Mouse (Mus musculus): ENCODE measurements at regions not wholly inside any gene's neighbourhood (a gene's known extent, or its start where the extent isn't known, plus 50 kb on each side); places are given as distances from the start of the nearest gene placed in this dataset.
A peak's percentile ranks its signal among the peaks of the same experiment; 100 is the strongest.
"Not testable (repeated sequence)": the region's sequence is repeated elsewhere in the genome, so short reads cannot be mapped to it uniquely, and the experiment has no call there.

DNA sequence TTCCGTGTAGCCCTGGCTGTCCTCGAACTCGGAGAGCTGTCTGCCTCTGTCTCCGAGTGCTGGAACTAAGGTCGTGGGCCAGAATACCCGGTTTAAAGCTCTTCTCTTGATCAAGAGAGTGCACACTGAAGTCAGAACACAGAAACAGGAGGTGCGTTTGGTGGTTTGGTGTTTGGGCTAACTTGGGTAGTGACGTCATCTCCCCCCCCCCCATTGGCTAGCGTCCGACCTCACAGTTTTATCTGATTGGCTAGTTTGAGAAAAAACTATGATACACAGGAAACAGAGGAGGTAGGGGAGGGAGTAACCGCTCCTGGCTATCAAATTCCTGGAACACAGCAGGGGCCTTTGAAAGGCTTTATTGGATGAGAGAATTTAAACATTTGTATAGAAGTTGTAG, 60.2 kb upstream of the Pim1 start:
- no peak for DNase-seq (ENCODE audit: low spot score in 2 of 2)

DNA sequence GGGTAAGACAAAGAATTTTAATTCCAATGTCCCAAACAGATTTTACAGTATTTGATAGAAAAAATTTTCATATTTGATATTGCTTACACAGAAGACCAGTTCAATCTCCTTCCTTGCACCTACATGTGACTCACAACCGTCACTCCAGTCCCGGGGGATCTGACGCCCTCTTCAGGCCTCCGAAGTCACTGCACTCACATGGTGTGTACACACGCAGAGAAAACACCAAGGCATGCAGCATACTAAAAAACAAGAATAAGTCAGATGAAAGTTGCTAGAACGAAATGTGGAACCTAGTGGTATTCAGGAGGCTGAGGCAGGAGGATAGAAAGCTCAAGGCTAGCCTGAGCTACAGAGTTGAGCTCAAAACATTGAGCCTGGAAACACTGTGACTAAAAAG, 59.7 kb upstream of the Pim1 start:
- no peak for DNase-seq (ENCODE audit: low spot score in 2 of 2)

DNA sequence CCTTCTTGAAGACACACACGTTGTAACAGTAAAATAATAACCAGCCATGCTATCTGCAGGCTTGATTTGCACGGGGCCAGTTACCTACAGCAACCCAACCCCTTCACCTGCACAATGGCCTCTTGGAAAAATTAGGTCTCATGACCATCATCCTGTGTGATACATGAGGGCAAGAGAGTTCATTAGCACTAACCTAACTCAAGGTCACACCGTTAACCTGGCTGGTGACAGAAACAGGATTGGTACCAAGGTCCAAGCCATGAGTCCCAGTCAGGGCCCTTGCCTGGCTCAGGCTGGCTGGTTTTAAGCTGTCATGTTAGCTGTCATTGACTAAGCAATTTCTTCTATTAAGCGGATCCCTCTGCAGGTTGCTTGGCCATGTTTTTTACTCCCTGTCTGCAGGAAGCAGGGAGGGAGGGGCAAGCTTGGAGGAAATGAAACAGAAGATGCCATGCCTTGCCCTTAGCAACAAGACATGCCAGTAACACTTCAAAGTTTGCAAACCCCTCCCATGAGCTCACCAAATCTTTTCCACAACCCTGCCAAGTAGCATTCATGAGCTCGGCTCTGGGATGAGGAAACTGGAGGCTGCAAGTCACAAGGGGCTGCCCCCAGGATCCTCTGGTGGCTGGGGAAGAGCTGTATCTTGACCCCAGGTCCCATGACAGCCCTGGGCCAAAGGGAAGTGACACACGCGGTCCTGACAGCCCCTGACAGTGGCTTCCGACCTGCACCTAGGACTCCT, 58.8 kb upstream of the Pim1 start:
- DNase-seq (ENCODE audit: low spot score in 2 of 2): no peak

DNA sequence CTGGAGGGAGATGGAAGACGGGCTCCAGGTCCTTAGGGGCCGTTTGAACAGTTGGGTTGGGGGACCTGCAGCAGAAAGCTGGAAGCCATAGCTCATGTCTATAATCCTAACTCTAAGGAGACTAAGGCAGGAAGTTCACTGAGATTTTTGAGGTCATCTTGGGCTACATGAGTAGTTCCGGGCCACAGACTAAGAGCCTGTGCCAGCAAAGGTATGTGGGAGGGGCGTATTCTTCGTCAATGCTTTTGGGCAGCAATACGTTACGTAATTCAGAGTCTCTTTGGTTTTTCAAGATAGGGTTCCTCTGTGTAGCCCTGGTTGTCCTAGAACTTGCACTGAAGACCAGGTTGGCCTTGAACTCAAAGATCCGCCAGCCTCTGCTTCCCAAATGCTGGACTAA, 57.9 kb upstream of the Pim1 start:
- no peak for DNase-seq (ENCODE audit: low spot score in 2 of 2)

- DNase-seq (ENCODE audit: low spot score in 2 of 2): no peak
These were observed 57.2 kb upstream of the Pim1 start for GRCm38 (mm10) chr17:29433370-29433769.

DNA sequence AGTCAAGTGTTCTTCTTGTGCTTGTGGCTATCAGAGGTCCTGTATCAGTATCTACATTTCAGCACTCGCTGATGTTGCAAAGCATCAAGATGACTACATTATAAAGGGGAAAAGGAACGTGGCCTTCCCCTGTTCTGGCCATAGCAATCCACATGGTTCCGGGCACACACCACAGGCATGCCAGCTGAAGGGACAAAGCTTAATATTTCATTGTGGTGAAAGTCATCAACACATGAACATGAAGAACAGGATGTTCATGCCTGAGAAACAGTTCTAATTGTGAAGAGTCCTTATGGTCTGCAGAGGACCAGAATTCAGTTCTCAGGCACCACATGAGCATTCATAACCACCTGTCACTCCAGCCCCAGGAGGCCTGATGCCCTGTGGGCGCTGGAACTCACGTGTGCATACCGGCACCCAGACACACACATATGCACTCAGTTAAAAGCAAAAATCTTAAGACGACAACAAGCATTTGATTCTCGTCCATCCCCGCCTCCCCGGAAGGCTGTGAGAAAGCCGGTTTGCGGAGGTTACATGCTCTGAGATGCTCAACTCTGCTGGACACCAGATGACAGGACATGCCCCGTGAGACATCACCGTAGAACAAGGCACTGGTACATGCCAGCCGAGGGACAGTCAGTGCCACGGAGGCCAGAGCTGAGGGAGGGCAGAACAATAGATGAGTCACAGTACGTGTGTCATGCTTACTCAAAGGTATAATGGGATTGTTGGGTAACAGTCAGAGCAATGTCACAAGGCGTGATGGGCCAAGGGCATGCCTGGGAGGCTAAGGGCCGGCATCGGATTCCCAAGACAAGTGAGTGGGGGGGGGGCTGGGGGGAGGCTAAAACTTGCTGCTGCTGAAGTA, 56.2 kb upstream of the Pim1 start:
- DNase-seq (ENCODE audit: low spot score in 2 of 2): no peak

DNA sequence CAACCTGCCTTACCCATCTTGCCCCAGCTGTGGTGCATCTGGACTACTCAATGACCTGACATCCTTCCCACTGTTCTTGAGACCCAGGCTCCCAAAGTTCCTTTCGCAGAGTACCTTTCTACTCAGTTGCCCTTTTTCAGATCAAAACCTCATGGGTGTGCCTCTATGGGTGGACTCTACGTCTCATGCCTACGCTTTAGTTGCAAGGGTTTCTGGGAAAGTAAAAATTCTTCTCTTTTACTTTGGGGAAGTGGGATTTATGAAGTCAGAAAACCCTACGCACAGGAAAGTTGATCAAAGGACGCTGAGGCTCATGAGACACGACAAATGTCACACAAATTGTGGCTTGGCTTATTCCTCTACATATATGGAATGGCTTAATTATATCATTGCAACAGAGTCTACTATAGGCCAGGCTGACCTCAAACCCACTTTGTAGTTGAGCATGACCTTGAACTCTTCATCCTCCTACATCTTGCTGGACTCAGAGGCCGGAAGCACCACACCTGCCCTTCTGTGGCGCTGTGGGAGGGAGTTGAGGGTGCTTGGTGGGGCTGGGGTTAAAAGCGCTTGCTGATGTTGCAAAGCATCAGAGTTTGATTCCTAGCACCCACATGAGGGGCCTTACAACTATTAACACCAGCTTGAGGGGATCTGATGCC, 55.1 kb upstream of the Pim1 start:
- DNase-seq (ENCODE audit: low spot score in 2 of 2): no peak

DNA sequence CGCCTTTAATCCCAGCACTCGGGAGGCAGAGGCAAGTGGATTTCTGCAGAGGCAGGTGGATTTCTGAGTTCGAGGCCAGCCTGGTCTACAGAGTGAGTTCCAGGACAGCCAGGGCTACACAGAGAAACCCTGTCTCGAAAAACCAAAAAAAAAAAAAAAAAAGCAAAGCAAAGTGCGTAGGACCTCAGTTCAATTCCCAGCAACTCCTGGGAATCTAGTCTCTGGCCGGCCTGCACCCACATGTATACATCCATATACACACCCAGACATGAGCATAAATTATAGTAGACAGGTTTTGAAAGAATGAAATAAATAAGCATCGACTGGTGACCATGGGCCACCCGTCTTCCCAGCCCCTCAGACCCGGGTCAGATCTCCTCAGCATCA, 54.1 kb upstream of the Pim1 start:
- DNase-seq (ENCODE audit: low spot score in 2 of 2): not testable (repeated sequence)

DNA sequence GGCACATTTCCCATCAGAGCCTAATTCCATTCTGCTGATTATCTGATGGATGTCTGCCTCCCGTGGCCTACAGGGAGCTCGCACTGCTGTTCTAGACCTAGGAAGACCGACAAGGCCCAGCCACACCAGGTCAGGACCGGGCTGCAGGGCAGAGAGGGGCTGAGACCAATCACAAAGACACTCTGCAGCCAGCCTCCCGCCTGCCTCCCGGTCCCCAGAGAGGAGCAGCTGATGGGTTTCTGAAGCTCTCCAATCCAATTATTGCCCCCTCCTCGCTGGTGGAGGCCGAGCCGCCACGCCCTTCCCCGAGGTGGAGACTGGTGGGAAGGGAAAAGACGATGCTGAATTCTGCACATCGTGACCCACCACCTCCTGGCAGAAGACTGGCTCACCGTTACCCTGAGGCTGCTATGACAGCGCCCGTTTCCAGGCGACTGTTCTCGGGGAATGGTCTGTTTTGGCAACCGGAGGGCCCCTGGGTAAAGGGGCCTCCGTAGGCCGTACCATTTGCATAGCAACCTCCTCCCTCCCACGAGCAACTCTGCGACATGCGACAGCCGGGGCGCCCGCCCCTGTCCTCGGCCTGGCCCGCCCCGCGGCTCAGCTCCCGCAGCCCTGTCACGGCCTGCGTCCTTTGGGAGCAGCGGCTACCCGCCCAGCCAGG, 53.5 kb upstream of the Pim1 start:
- DNase-seq (ENCODE audit: low spot score in 2 of 2): peak; percentile 71 to 82

- DNase-seq (ENCODE audit: low spot score in 2 of 2): no peak
These were observed 52.8 kb upstream of the Pim1 start for GRCm38 (mm10) chr17:29437535-29438324.

GRCm38 (mm10) chr17:29438347-29439235, 52.0 kb upstream of the Pim1 start:
- DNase-seq (ENCODE audit: low spot score in 2 of 2): peak; percentile 56 to 63

- DNase-seq (ENCODE audit: low spot score in 2 of 2): peak in 1 of 2 experiments; percentile 41
These were observed 50.6 kb upstream of the Pim1 start for GRCm38 (mm10) chr17:29439992-29440391.

DNA sequence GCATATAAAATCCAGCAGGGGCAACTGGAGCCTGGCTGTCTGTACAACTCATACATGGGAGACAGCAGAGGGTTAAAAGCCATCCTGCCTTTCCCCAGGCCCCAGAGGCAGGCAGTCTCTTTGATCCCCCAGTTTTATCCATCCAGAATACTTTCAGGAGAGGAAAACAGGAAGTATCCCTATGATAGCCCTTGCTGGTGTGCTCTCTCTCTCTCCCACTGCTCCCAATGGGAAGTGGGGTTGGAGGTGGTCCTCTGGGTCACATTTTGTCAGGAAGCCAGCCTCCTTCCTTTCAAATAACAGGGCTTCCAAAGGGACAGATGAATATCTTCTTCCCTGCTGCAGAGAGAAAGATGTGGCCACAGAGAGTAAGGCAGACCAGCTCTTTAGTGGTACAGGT, 50.1 kb upstream of the Pim1 start:
- DNase-seq (ENCODE audit: low spot score in 2 of 2): no peak

Measured in adrenal gland, adult 18-20 months (tissue).